Mouse (Mus musculus): ENCODE results near the gene Dgki. TPM values are rescaled to one million over a fixed set of nuclear protein-coding genes. Genes with fewer than 3 reads are reported as not detected.

Dgki gene
- polyA plus RNA-seq, 1 experiment = not detected

DNA sequence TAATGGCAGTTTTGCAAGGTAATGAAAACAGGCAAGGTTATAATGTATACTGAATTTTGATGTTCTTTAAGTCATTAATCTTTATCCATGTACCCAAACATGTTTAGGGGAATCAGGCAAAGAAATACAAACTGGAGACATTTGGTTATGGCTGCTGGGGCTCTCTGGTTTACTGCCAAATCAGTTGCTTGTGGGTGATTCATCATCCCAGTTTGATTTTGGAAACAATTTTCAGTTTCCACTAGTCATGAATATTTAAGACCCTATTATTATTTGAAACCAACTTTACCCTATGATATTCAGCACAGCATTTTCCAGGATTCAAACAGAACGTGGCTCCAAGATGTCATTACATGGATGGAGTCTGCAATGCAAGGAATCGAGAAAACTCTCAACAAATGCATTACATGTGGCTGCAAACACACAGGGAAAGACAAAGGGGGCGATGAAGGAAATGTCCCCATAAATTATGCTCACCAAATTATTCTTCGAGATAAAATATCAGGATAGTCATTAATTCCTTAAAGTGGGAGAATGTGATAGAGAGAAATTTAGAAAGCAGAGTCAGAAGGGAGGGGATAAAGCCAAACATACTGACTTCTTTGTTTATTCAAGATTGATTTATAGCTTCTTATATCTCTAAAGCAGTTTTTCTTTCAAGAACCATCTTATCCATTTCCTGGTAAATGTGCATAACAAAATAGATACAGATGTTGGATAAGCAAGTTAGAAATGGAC, 481.5 kb downstream of the Dgki start:
- TF ChIP-seq POLR2A (IDR thresholded peaks at IDR 0.05; ENCODE audit: insufficient read depth, low read depth, low read length) = no peak
- TF ChIP-seq CTCF (IDR thresholded peaks at IDR 0.05; ENCODE audit: insufficient read depth, low read depth, low read length) = no peak
- Histone ChIP-seq H3K4me1 (ENCODE audit: control insufficient read depth, insufficient read depth, low read length) (no peaks in the 10 kb centered on the region; the same call in 1 of the 2 replicates), H3K27ac (ENCODE audit: insufficient read depth, low read depth, low read length) (peak overlapping the region; percentile 40; the same call in 1 of the 2 replicates), H3K4me3 (ENCODE audit: insufficient read depth, low read depth, low read length) (no peak overlapping the region)
- WGBS = 37% methylated on average over 4 of the region's 4 CpGs

DNA sequence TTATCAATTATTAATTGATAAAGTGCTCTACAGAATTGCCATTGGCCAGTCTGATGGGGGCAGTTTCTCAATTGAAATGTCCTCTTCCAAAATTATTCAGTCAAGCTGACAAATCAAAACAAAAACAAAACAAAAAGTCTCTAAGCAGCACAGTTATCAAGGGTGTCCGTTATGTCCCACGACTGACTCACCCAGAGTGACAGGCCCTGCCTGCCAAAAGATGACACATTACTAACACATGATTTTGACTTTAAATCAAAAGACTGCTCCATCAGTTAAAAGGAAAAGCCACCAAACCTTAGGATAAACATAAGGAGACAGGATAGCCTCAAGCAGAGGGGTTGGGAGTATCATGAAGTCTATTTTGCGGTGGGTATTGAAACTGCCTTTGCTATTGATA, 483.3 kb downstream of the Dgki start:
- H3K4me1 ChIP-seq (ENCODE audit: control insufficient read depth, insufficient read depth, low read length) = no peaks in the 10 kb centered on the region; the same call in 1 of the 2 replicates
- 79% methylated on average over 3 of the region's 3 CpGs for WGBS
- no peak overlapping the region for H3K4me3 ChIP-seq (ENCODE audit: insufficient read depth, low read depth, low read length)
- no peak overlapping the region for H3K27ac ChIP-seq (ENCODE audit: insufficient read depth, low read depth, low read length)
- TF ChIP-seq POLR2A (IDR thresholded peaks at IDR 0.05; ENCODE audit: insufficient read depth, low read depth, low read length) (no peak), CTCF (IDR thresholded peaks at IDR 0.05; ENCODE audit: insufficient read depth, low read depth, low read length) (no peak)

GRCm38 (mm10) chr6:36815992-36816391, 484.0 kb downstream of the Dgki start:
- Histone ChIP-seq H3K4me1 (ENCODE audit: control insufficient read depth, insufficient read depth, low read length) (no peaks in the 10 kb centered on the region; the same call in 1 of the 2 replicates), H3K4me3 (ENCODE audit: insufficient read depth, low read depth, low read length) (no peak overlapping the region), H3K27ac (ENCODE audit: insufficient read depth, low read depth, low read length) (no peak overlapping the region)
- TF ChIP-seq POLR2A (IDR thresholded peaks at IDR 0.05; ENCODE audit: insufficient read depth, low read depth, low read length) = no peak
- no peak for TF ChIP-seq CTCF (IDR thresholded peaks at IDR 0.05; ENCODE audit: insufficient read depth, low read depth, low read length)
- WGBS = 73% methylated on average over 2 of the region's 2 CpGs

DNA sequence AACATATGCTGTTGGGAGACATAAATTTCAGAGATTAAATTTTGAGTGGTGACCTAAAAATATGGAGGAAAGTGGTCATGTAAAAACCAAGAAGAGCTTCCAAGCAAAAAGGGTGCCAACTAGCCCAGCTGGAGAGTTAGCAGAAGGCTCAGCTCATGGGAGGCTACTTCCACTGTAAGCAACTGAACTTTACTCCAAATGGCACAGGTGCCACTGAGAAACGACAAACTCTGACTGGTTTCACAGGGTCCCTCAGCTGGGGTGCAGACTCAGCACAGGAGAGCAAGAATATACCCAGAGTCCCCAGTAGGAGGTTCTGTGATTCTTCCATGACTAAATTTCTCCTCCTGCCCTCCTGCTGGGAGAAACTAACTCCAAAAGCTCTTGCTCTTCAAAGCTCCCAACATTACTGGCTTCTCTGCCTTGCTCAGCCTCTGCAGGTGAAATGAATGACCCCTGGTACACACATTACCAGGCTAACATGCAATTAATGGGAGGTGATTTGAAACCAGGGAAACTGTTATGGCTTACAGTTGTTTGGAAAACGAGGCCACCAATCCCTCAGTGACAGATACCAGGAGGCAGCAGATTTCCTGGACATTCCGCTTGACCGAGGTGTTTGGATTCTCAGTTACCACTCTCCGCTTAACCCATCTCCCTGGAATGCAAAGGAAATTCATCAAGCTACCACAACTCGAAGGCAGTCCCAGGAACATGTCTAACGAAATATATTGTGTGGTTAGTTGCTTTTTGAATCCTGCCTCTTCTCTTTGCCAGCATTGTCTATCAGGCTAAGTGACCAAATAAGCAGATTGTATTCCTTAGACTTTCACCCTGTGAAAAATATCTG, 487.1 kb downstream of the Dgki start:
- TF ChIP-seq POLR2A (IDR thresholded peaks at IDR 0.05; ENCODE audit: insufficient read depth, low read depth, low read length) (no peak), CTCF (IDR thresholded peaks at IDR 0.05; ENCODE audit: insufficient read depth, low read depth, low read length) (no peak)
- no peak overlapping the region for H3K4me3 ChIP-seq (ENCODE audit: insufficient read depth, low read depth, low read length)
- WGBS = 87% methylated on average over 7 of the region's 7 CpGs
- H3K4me1 ChIP-seq (ENCODE audit: control insufficient read depth, insufficient read depth, low read length) = peaks cover 11% of the 10 kb centered on the region
- no peak overlapping the region for H3K27ac ChIP-seq (ENCODE audit: insufficient read depth, low read depth, low read length)

DNA sequence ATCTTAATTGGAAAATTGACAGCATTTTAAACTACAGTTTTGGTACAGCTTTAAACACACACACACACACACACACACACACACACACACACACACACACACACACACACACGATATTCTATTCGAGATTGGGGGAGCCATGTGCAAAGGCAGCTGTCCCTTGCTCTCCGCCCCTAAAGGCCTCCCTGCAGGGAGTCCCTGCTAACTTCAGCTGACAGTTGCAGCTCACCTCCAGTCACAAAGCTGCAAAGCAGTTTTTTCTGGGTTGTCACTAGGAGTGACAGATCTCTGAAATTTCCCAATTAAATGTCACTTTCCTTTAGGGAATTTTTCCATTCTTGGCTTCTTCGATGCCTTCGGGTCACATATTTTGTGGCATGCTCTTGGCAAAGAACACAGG, 489.5 kb downstream of the Dgki start:
- H3K4me3 ChIP-seq (ENCODE audit: insufficient read depth, low read depth, low read length) = peak overlapping the region; percentile 65; the same call in 1 of the 2 replicates
- peak overlapping the region; percentile 68; the same call in 1 of the 2 replicates for H3K27ac ChIP-seq (ENCODE audit: insufficient read depth, low read depth, low read length)
- H3K4me1 ChIP-seq (ENCODE audit: control insufficient read depth, insufficient read depth, low read length) = peaks cover 11% of the 10 kb centered on the region
- TF ChIP-seq POLR2A (IDR thresholded peaks at IDR 0.05; ENCODE audit: insufficient read depth, low read depth, low read length) (no peak), CTCF (IDR thresholded peaks at IDR 0.05; ENCODE audit: insufficient read depth, low read depth, low read length) (no peak)
- WGBS = 11% methylated on average over 5 of the region's 5 CpGs

GRCm38 (mm10) chr6:36809747-36810285, 490.2 kb downstream of the Dgki start, which contains the start of gene Ptn:
Ptn (minus strand) TSS chr6:36810220.
- 1% methylated on average over 15 of the region's 15 CpGs for WGBS
- peak within 1 kb of the TSS; percentile 68 for H3K27ac ChIP-seq (ENCODE audit: insufficient read depth, low read depth, low read length)
- peak within 1 kb of the TSS; percentile 65 for H3K4me3 ChIP-seq (ENCODE audit: insufficient read depth, low read depth, low read length)
- peak; percentile 45; the same call in 1 of the 2 replicates for TF ChIP-seq POLR2A (IDR thresholded peaks at IDR 0.05; ENCODE audit: insufficient read depth, low read depth, low read length)
- no peak for TF ChIP-seq CTCF (IDR thresholded peaks at IDR 0.05; ENCODE audit: insufficient read depth, low read depth, low read length)
- H3K4me1 ChIP-seq (ENCODE audit: control insufficient read depth, insufficient read depth, low read length) = peaks cover 11% of the 10 kb centered on the region

- 14% methylated on average over 7 of the region's 7 CpGs for WGBS
Measured at GRCm38 (mm10) chr6:36809311-36809726, 490.7 kb downstream of the Dgki start.

GRCm38 (mm10) chr6:36808306-36809058, 491.5 kb downstream of the Dgki start:
- TF ChIP-seq POLR2A (IDR thresholded peaks at IDR 0.05; ENCODE audit: insufficient read depth, low read depth, low read length) (no peak), CTCF (IDR thresholded peaks at IDR 0.05; ENCODE audit: insufficient read depth, low read depth, low read length) (no peak)
- 45% methylated on average over 7 of the region's 7 CpGs for WGBS
- Histone ChIP-seq H3K4me3 (ENCODE audit: insufficient read depth, low read depth, low read length) (peak overlapping the region; percentile 17; the same call in 1 of the 2 replicates), H3K4me1 (ENCODE audit: control insufficient read depth, insufficient read depth, low read length) (peaks cover 11% of the 10 kb centered on the region), H3K27ac (ENCODE audit: insufficient read depth, low read depth, low read length) (peak overlapping the region; percentile 68; the same call in 1 of the 2 replicates)

More at GRCm38 (mm10) chr6:36809311-36809726, 490.7 kb downstream of the Dgki start:
- TF ChIP-seq POLR2A (IDR thresholded peaks at IDR 0.05; ENCODE audit: insufficient read depth, low read depth, low read length) (no peak), CTCF (IDR thresholded peaks at IDR 0.05; ENCODE audit: insufficient read depth, low read depth, low read length) (no peak)
- Histone ChIP-seq H3K27ac (ENCODE audit: insufficient read depth, low read depth, low read length) (peak overlapping the region; percentile 68), H3K4me1 (ENCODE audit: control insufficient read depth, insufficient read depth, low read length) (peaks cover 11% of the 10 kb centered on the region), H3K4me3 (ENCODE audit: insufficient read depth, low read depth, low read length) (peak overlapping the region; percentile 65)
